Mouse (Mus musculus): ENCODE measurements at regions not wholly inside any gene's neighbourhood (a gene's known extent, or its start where the extent isn't known, plus 50 kb on each side); places are given as distances from the start of the nearest gene placed in this dataset.
"Not testable (repeated sequence)": the region's sequence is repeated elsewhere in the genome, so short reads cannot be mapped to it uniquely, and the experiment has no call there.

DNA sequence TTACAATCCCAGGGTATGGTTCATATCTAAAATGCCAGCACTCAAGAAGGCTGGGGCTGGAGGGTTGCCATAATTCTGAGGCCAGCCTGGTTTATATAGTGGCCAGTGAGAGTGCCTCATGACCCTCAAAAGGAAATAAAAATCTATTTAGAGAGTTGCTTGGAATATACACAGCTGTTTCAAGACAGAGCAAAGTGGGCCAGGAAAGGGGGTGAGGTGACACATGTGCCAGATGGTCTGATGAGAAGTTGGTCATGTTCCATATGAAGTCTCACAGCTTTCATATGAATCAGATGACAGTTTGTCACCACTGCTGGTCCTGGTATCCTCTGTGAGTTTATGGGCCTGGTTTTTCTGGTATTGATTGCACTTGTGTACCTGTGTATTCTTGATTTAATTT, 261.5 kb upstream of the Ube2e3 start:
- in situ Hi-C loops (cut with MboI, MseI) = no loop called here

- in situ Hi-C loops (cut with MboI, MseI) = no loop called here
Measured at GRCm38 (mm10) chr2:78600753-78601152, 267.2 kb upstream of the Ube2e3 start.

DNA sequence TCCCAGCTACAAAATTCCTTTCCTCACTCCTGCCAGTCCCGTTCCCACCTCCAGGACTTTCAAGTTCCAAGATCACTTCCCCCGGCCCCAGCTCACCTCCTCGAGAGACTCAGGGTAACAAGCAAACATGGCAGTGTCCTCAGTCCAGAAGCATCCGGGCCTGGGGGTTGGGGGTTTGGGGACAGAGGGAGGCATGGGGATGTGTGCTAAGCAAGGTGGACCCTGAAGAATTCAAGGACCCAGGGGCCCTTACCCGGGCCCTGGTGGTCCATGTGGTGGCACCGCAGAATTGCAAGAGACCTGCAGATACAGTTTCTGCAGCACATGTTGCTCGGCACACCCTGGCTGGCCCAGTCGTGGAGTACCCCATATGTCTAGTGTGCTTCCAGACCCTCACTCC, 269.9 kb upstream of the Ube2e3 start:
- in situ Hi-C loops (cut with MboI, MseI) = no loop called here

DNA sequence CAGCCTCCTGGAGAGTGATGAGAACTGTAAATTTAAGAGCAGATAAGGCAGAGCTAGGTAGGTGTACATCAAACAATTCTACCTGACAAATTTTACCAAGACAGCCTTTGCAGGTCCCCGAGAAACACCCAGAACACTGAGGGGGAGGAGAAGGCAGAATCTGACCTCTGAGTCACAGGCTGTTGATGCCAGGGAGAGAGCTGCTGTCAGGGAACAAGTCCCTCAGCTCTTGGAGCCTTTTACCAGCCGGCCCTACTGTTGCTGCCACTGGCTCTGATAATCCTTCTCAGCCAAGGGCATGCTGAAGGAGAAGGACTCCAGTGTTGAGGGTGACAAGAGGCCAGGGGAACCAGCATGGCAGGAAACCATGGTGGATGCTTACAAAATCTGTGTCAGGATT, 271.7 kb upstream of the Ube2e3 start:
- in situ Hi-C loops (cut with MboI, MseI) = no loop called here

DNA sequence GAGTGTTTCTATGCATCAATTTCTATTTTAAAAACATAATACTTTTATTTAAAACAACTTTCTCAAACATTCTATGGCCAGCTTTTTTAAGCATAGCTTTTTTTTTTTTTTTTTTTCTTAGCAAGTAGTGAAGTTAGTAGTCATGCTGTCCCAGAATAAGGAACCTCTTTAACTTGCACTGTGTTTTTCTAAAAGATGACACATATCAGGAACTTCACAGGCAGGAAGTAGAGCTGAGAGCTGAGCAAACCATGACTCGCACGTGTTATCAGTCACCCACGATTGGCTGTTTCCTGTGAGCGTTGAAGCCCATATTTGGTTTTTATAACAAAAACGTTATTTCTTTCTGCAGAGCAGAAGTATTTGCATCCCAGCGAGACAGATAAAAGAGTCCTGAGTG, 287.9 kb upstream of the Ube2e3 start:
- in situ Hi-C loops (cut with MboI, MseI) = no loop called here

DNA sequence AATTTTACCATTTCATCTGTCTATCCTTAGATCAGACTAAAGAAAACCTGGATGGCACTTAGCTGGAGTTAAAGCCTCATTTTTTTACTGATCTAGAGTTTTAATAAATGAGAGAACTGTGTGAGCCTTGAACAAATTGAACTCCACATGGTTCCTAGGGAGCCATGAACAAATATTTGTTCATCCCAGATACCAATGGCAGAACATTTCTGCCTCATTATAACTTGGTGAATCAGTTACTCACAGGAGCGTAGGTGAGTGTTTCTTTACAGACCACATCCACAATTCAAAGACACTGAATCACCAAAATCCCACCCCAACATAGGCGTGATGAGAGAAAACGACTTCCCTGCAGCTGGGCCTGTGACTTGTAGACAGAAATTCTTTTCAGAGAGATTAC, 295.4 kb upstream of the Ube2e3 start:
- in situ Hi-C loops (cut with MboI, MseI) = no loop called here

DNA sequence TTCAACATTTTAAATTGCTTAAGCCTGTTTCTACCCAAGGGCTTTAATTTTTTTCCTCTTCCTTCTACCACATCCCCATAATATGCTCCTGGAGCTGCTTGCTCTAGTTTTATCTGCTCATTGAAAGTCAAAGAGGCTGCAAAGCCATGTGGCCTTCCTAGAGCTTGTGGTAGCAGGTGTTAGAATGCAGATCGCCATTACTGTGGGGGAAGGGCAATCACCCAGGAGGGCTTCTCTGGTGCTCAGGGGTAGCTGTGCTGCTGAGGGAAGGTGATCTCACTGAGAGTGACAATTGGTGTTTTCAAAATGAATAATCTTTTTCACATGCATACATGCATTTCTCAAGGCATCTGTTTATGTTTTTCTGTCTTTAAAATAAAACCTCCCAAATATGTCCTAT, 309.8 kb upstream of the Ube2e3 start:
- in situ Hi-C loops (cut with MboI, MseI) = loop anchor here in 1 of 2 experiments (10.0 kb wide), 1 partner anchor 747 kb away; no protein-coding TSS in a partner anchor

DNA sequence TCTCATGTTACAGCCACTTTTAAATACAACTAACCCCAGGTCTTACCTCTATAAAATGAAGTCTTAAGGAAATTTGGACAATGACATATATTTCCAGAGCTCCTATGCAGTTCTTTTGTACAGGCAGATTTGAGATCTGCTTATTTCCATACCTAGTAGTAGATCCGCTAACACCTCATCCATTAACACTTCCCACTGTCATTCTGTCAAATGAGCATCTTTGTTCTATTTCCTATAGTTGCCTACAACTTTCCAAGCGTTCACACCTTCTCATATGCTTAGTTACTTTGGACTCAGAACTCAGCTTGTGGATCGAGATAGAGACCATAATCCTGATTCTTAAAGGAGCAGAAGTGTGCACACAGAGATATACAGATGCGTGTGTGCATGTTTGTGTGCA, 316.8 kb upstream of the Ube2e3 start:
- in situ Hi-C loops (cut with MboI, MseI) = loop anchor here in 1 of 2 experiments (10.0 kb wide), 1 partner anchor 754 kb away; no protein-coding TSS in a partner anchor

DNA sequence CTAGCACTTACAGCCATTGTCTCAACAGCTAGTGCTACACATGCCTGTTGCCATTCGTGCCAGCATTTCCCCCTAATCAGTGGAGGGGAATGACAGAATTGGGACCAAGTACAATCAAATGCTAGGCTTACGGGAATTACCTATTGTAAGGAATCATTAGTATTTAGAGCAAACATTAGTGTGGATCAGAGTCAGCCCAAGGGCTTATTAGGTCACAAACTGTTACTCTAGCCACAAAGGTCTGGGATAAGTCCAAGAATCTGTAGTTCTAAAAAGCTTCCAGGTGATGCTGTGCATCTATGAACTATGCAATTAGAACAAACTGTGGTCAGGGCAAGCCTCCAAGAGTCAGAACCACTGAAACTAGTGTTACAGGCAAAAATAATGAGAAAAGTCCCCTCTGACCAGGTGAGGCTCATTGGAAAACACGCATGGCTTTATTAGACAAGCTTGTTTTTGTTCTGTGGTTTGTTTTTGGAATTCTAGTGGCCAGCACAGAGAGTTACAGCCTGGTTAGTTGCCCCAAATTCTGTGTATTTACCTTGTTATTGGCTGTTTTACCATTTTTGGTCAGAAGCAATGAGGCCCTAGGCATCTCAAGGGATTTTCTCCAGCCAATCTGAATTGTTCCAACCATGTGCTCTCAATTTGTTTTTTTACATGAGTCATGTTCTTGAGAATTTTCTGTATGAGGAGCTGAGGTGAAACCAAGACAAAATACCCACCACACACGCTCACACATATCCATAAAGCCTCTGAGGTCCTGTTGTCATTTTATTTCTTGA, 319.0 kb upstream of the Ube2e3 start:
- in situ Hi-C loops (cut with MboI, MseI) = no loop called here

DNA sequence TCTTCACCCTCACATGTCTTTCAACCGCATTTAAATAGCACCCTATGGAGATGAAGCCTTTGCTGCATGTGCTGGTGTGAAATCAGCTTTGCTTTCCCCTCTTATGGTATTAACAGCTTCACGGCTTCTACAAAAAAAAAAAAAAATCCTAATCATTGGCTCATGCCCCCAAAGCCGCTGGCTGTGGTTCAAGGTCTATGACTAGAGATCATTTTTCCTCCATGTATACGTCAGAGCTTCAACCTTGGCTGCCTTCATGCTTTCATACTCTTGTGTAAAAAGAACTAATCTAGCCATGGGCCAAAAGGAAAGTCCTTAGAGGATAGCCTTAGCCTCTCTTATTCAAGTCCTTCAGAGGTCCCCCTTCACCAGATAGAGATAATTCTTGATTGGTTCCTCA, 320.6 kb upstream of the Ube2e3 start:
- in situ Hi-C loops (cut with MboI, MseI) = no loop called here

GRCm38 (mm10) chr2:78540422-78540821, 327.5 kb upstream of the Ube2e3 start:
- in situ Hi-C loops (cut with MboI, MseI) = no loop called here

GRCm38 (mm10) chr2:78539592-78540300, 328.2 kb upstream of the Ube2e3 start:
- in situ Hi-C loops (cut with MboI, MseI) = no loop called here

GRCm38 (mm10) chr2:78537574-78537973, 330.4 kb upstream of the Ube2e3 start:
- in situ Hi-C loops (cut with MboI, MseI) = no loop called here

DNA sequence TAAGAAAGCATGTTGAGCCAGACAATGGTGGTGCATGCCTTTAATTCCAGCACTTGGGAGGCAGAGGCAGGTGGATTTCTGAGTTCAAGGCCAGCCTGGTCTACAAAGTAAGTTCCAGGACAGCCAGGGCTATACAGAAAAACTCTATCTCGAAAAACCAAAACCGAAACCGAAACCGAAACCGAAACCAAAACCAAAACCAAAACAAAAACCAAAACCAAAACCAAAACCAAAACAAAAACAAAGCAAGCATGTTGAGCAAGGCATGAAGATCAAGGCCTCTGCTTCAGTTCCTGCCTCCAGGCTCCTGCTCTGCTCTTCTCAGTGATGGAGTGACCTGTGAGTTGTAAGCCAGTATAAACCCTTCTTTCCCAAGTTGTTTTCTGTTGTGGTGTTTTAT, 334.0 kb upstream of the Ube2e3 start:
- in situ Hi-C loops (cut with MboI, MseI) = not testable (repeated sequence)

DNA sequence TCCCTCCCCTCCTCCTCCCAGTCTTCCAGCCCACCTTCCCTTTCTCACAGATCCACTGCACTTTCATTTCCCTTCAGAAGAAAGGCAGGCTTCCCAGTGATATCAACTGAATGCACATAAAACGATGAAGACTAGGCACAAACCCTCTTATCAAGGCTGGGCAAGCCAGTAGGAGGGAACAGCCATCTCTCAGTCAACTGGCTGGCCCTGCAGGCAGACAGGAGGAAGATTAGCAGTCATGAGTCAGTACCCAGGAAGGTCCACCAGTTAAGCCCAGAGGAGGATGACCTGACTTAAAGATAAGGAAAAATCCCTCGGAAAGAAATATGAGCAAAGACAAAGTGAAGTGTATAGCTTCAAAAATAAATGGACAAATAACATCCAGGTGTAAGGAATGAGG, 337.4 kb upstream of the Ube2e3 start:
- in situ Hi-C loops (cut with MboI, MseI) = no loop called here

DNA sequence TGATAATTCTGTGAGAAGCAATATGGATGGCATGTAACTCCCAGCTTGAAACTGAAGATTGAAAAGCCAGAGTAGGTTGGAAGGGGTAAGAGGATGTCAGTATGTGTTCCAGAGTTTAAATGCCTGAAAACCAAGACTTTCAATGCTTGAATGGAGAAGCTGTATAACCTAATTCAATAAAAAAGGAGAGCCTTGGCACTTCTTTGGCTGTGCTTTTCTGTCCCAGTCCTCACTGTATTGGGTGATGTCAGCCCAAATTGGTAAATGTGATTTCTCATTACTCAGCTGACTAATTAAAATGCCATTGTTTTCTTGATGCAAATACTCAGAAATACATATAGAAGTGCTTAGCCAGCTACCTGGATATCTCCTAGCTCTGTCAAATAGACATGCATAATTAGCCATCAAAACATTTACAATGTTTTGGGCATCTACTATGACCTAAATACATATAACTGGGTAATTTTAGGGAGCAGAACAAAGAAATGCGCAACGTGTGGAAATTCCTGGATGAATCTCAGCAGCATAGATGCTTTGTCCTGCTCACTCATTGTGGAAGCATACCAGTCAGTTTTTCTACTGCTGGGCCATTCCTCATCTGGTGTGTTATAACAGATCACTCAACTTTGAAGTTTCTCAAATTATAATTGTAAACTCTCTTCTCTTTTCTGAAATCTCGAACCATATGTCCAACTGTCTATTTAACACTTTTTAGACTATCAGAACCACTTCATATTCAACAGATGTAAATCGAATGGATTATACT, 347.5 kb upstream of the Ube2e3 start:
- in situ Hi-C loops (cut with MboI, MseI) = no loop called here

DNA sequence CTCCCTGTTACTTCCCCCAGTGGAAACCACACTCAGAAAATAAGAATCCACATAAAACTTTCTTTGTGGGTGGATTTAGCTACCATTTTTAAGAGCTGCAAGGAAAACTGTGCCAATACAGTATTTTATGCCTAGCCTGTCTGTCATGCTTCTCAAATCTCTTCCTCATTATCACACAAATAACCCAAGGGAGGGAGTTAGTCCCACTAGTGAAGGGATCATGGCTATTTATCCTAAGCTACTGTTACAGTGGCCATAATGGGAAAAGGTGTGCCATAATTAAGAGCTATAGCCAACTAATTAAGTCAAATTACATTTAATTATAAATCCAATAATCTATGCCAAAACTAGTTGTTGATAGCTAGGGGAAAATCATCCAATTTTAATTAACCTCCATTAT, 374.8 kb upstream of the Ube2e3 start:
- in situ Hi-C loops (cut with MboI, MseI) = no loop called here

GRCm38 (mm10) chr2:78480036-78480435, 387.9 kb upstream of the Ube2e3 start:
- in situ Hi-C loops (cut with MboI, MseI) = no loop called here

GRCm38 (mm10) chr2:78459444-78459843, 408.5 kb upstream of the Ube2e3 start:
- in situ Hi-C loops (cut with MboI, MseI) = no loop called here

DNA sequence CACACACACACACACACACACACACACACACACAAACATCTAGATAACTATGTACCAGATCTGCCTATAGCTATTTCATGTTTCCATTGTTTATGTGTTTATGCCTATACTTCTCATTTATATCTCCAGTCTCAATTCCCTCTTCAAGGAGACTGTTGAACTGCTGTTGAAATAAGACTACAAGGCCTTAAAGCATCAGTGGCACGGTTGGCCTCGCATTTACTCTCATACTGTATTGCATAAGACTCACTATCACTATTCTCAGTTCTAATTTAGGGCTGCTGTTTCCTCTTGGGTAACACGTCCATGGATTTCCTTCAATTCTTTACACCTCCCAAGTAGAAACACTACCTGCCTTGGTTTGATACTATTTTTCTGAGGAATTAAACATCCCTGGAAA, 414.5 kb upstream of the Ube2e3 start:
- in situ Hi-C loops (cut with MboI, MseI) = no loop called here

- in situ Hi-C loops (cut with MboI, MseI) = no loop called here
Measured at GRCm38 (mm10) chr2:78436816-78437215, 431.1 kb upstream of the Ube2e3 start.

- in situ Hi-C loops (cut with MboI, MseI) = no loop called here
Measured at GRCm38 (mm10) chr2:78435071-78435470, 432.9 kb upstream of the Ube2e3 start.

Measured in T-helper 17 cell (primary cell).